Mouse (Mus musculus): ENCODE results near the gene Spata1.

DNA sequence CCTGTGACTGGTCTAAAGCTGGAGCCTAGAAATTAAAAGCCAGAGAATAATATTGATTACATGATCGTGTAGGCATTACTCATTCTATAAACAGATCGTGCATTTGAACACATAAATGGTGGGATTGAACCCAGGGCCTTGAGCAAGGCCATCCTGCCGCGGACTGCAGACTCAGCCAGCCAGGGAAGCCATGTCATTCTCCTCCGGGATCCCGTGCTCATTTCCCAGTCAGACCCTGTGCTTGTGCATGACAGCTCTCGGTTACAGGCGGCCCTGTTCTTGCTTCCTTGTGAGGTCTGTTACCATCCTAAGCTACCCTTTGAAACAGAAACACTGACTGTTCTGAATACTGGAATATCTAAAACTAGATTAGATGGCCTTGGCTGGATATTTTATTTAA, 64.9 kb downstream of the Spata1 start:
- TF ChIP-seq GATA1 (IDR thresholded peaks at IDR 0.05; ENCODE audit: borderline replicate concordance, low read length) (no peak), FLI1 (IDR thresholded peaks at IDR 0.05; ENCODE audit: low read length) (no peak)
